ENCODE assay signal across 10 mouse cellular contexts in the genomic region with DNA sequence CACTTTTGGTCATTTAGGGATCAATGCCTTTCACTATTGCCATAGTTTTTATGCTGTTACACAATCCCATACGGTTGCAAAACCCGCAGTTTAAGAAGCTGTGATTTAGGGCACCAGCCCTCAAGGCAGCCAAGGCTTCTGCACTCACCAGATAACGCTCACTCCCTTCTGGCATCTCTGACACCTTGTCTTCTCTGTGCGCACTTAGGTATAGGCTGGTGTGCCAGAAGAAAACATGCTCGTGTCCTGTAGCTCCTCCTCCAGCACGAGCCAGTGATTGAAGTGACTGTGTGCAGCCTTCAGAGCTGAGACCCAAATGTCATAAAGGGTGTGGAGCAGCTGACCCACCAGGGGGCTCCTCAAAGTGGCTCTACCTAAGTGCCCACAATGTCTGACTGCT. TPM values are rescaled to one million over a fixed set of nuclear protein-coding genes. Genes with fewer than 3 reads are reported as not detected.
A peak's percentile ranks its signal among the peaks of the same experiment; 100 is the strongest.
DNase-seq lines count a peak whose midpoint lies in the region; ATAC-seq and TF ChIP-seq lines count a peak whose summit lies in the region.
"Had no signal": no experiment of that assay in that cellular context is flagged by ENCODE, and none has a peak within 500 bp of the region (broad histone marks: within the 10 kb centered on the region; RNA-seq: fewer than 3 reads in every experiment).

No protein-coding gene starts in this region.

- peaks cover 14% of the 10 kb centered on the region for H3K36me3 ChIP-seq in kidney, embryonic 14.5 days (ENCODE audit: control insufficient read depth, insufficient read depth, low read length)
- peaks cover 6% of the 10 kb centered on the region for H3K36me3 ChIP-seq in intestine, embryonic 15.5 days
- peaks cover 11% of the 10 kb centered on the region for H3K36me3 ChIP-seq in small intestine, adult 2 months (ENCODE audit: control insufficient read depth, insufficient read depth, low read length)

- H3K4me2 ChIP-seq in kidney, embryonic 14.5 days (replicated peaks; ENCODE audit: low read depth, low read length) = no peak overlapping the region
- H3K4me2 ChIP-seq in intestine, embryonic 15.5 days (replicated peaks) = no peak overlapping the region
- H3K4me2 ChIP-seq: neural tube, embryonic 13.5 days had no signal

- TF ChIP-seq CTCF in bone marrow, adult 2 months (IDR thresholded peaks at IDR 0.05; ENCODE audit: control insufficient read depth, insufficient read depth, low read length) = peak; percentile 4; the same call in 1 of the 2 replicates
- no peak for TF ChIP-seq CTCF in small intestine, adult 2 months (IDR thresholded peaks at IDR 0.05; ENCODE audit: extremely low read depth, insufficient read length, insufficient replicate concordance, low read depth, low read length)

- TF ChIP-seq POLR2A in bone marrow, adult 2 months (IDR thresholded peaks at IDR 0.05; ENCODE audit: borderline replicate concordance, control insufficient read depth, low read depth, low read length) = no peak
- TF ChIP-seq POLR2A in small intestine, adult 2 months (IDR thresholded peaks at IDR 0.05; ENCODE audit: low read depth, low read length) = no peak

- WGBS in kidney, embryonic 14.5 days = 38% methylated on average over 6 of the region's 6 CpGs
- 20% methylated on average over 6 of the region's 6 CpGs for WGBS in bone marrow, adult 2 months
- 33% methylated on average over 6 of the region's 6 CpGs for WGBS in intestine, embryonic 15.5 days
- 16% methylated on average over 6 of the region's 6 CpGs for WGBS in small intestine, adult 2 months

- no peak overlapping the region for H3K4me3 ChIP-seq in kidney, embryonic 14.5 days (ENCODE audit: low read length)
- no peak overlapping the region for H3K4me3 ChIP-seq in bone marrow, adult 2 months (replicated peaks; ENCODE audit: control insufficient read depth, low read depth, low read length)
- H3K4me3 ChIP-seq in intestine, embryonic 15.5 days (replicated peaks) = no peak overlapping the region
- H3K4me3 ChIP-seq in small intestine, adult 2 months (ENCODE audit: low read depth, low read length) = no peak overlapping the region
- H3K4me3 ChIP-seq: neural tube, embryonic 13.5 days had no signal

- no peaks in the 10 kb centered on the region for H3K27me3 ChIP-seq in kidney, embryonic 14.5 days (ENCODE audit: control insufficient read depth, insufficient read depth, low read length)
- no peaks in the 10 kb centered on the region for H3K27me3 ChIP-seq in intestine, embryonic 15.5 days (replicated peaks)
- no peaks in the 10 kb centered on the region for H3K27me3 ChIP-seq in small intestine, adult 2 months (ENCODE audit: control insufficient read depth, insufficient read depth, low read length)
- H3K27me3 ChIP-seq: neural tube, embryonic 13.5 days had no signal

- no peak for ATAC-seq in kidney, embryonic 14.5 days (ENCODE audit: low FRiP score, low TSS enrichment)
- no peak for ATAC-seq in intestine, embryonic 15.5 days

- no peaks in the 10 kb centered on the region for H3K9me3 ChIP-seq in kidney, embryonic 14.5 days (ENCODE audit: control insufficient read depth, low read length)
- H3K9me3 ChIP-seq in intestine, embryonic 15.5 days = no peaks in the 10 kb centered on the region
- H3K9me3 ChIP-seq: G1E; neural tube, embryonic 13.5 days had no signal

- peak; percentile 22 for DNase-seq in kidney, adult 18-20 months
- DNase-seq in ovary, postnatal 14 days (ENCODE audit: low spot score) = no peak
- no peak for DNase-seq in embryo, embryonic 10.5 days (ENCODE audit: low spot score)
- DNase-seq: thymus, postnatal 14 days had no signal

- H3K4me1 ChIP-seq in kidney, embryonic 14.5 days (ENCODE audit: control insufficient read depth, insufficient read depth, low read length) = peaks cover 34% of the 10 kb centered on the region
- H3K4me1 ChIP-seq in bone marrow, adult 2 months (ENCODE audit: control insufficient read depth, insufficient read depth, low read length) = peaks cover 9% of the 10 kb centered on the region
- H3K4me1 ChIP-seq in intestine, embryonic 15.5 days (replicated peaks) = peaks cover 22% of the 10 kb centered on the region
- H3K4me1 ChIP-seq in small intestine, adult 2 months (ENCODE audit: control insufficient read depth, insufficient read depth, insufficient read length, low read length) = peaks cover 2% of the 10 kb centered on the region; the same call in 1 of the 2 replicates

- no peak overlapping the region for H3K9ac ChIP-seq in kidney, embryonic 14.5 days (ENCODE audit: low read depth, low read length)
- H3K9ac ChIP-seq in intestine, embryonic 15.5 days = no peak overlapping the region
- H3K9ac ChIP-seq: neural tube, embryonic 13.5 days had no signal

- no peak overlapping the region for H3K27ac ChIP-seq in kidney, embryonic 14.5 days (ENCODE audit: low read depth, low read length)
- peak overlapping the region; percentile 76 for H3K27ac ChIP-seq in bone marrow, adult 2 months (ENCODE audit: control insufficient read depth, insufficient read depth, low read depth, low read length, poor library complexity)
- 0 out of 2 replicates have a peak overlapping the region, but pooled peaks have one; percentile 0 for H3K27ac ChIP-seq in intestine, embryonic 15.5 days
- H3K27ac ChIP-seq in small intestine, adult 2 months (ENCODE audit: insufficient read depth, low read depth, low read length) = peak overlapping the region; percentile 60
- H3K27ac ChIP-seq: neural tube, embryonic 13.5 days had no signal

RNA-seq across cellular contexts. Expression of gene Eif5, which starts 2.5 kb away (rescaled TPM):
- 605 and 611 TPM in 2 replicates for polyA plus RNA-seq in kidney, embryonic 14.5 days (2014; fragmentation: Nextera tagmentation; extraction: Ambion mirVana)
- polyA plus RNA-seq in bone marrow, adult 2 months (2011; ENCODE audit: insufficient read depth, insufficient read length, low replicate concordance, missing spikeins) = 247 and 257 TPM in 2 replicates
- polyA plus RNA-seq in intestine, embryonic 15.5 days (2015; fragmentation: Nextera tagmentation; extraction: Ambion mirVana) = 574 and 692 TPM in 2 replicates
- 25.8 and 55.8 TPM in 2 replicates for polyA plus RNA-seq in small intestine, adult 2 months (2012; rRNA removed)

RNA-seq across cellular contexts. Expression of gene Mark3, which starts 39.0 kb away (rescaled TPM):
- polyA plus RNA-seq in kidney, embryonic 14.5 days (2014; fragmentation: Nextera tagmentation; extraction: Ambion mirVana) = 61.5 and 73.6 TPM in 2 replicates
- 49.3 and 54.0 TPM in 2 replicates for polyA plus RNA-seq in bone marrow, adult 2 months (2011; ENCODE audit: insufficient read depth, insufficient read length, low replicate concordance, missing spikeins)
- polyA plus RNA-seq in intestine, embryonic 15.5 days (2015; fragmentation: Nextera tagmentation; extraction: Ambion mirVana) = 22.4 and 30.5 TPM in 2 replicates
- polyA plus RNA-seq in small intestine, adult 2 months (2012; rRNA removed) = 9.8 and 19.3 TPM in 2 replicates

RNA-seq across cellular contexts. Expression of gene Gm266, which starts 49.7 kb away (rescaled TPM):
- 123 and 137 TPM in 2 replicates for polyA plus RNA-seq in kidney, embryonic 14.5 days (2014; fragmentation: Nextera tagmentation; extraction: Ambion mirVana)
- not detected in 2 replicates for polyA plus RNA-seq in bone marrow, adult 2 months (2011; ENCODE audit: insufficient read depth, insufficient read length, low replicate concordance, missing spikeins)
- 17.7 and 19.9 TPM in 2 replicates for polyA plus RNA-seq in intestine, embryonic 15.5 days (2015; fragmentation: Nextera tagmentation; extraction: Ambion mirVana)
- polyA plus RNA-seq in small intestine, adult 2 months (2012; rRNA removed) = 0.43 and 0.53 TPM in 2 replicates
- polyA plus RNA-seq: G1E had no signal

Comparison
In these comparisons a context has a peak if more than half of its experiments do, and no peak if none do; other contexts are left out.
1. RNA of gene Gm266, which starts 49.7 kb away (polyA plus RNA-seq): 123 to 137 TPM in kidney, embryonic 14.5 days and 17.7 to 19.9 TPM in intestine, embryonic 15.5 days; not detected in bone marrow, adult 2 months and 0.43 to 0.53 TPM in small intestine, adult 2 months; every median in the first group is over 10 times any median in the second.